Mouse (Mus musculus) neural tube, embryonic 13.5 days (tissue): ENCODE data around the gene Btbd2. TPM values are rescaled to one million over a fixed set of nuclear protein-coding genes. Genes with fewer than 3 reads are reported as not detected.
A peak's percentile ranks its signal among the peaks of the same experiment; 100 is the strongest.

Source experiments
- ATAC-seq: fragments of 200-750 bp; cut with Nextera tagmentation; 2 replicates; pipeline ENCODE4 v1.8.0; 2017; ENCODE audit warnings: low read depth, mild to moderate bottlenecking, moderate TSS enrichment, moderate library complexity
- H3K27ac ChIP-seq: fragments of 300-500 bp; sonication (generic); replicated peaks from 2 replicates; pipeline ENCODE4 v1.5.1; 2015; ENCODE audit warnings: moderate library complexity, mild to moderate bottlenecking, inconsistent platforms
- H3K27me3 ChIP-seq: fragments of 300-500 bp; sonication (generic); 2 replicates; pipeline ENCODE4 v1.6.1; 2015; ENCODE audit warnings: mild to moderate bottlenecking, inconsistent platforms
- H3K36me3 ChIP-seq: fragments of 300-500 bp; sonication (generic); 2 replicates; pipeline ENCODE4 v1.6.1; 2015; ENCODE audit warnings: mild to moderate bottlenecking, inconsistent platforms
- H3K4me1 ChIP-seq: fragments of 300-500 bp; sonication (generic); replicated peaks from 2 replicates; pipeline ENCODE4 v1.6.1; 2015; ENCODE audit warnings: inconsistent platforms
- H3K4me2 ChIP-seq: fragments of 300-500 bp; sonication (generic); 2 replicates; pipeline ENCODE4 v1.6.1; 2015; ENCODE audit warnings: inconsistent platforms, mild to moderate bottlenecking, moderate library complexity
- H3K4me3 ChIP-seq: fragments of 300-500 bp; sonication (generic); 2 replicates; pipeline ENCODE4 v1.5.1; 2015; ENCODE audit warnings: mild to moderate bottlenecking, inconsistent platforms
- H3K9ac ChIP-seq: fragments of 300-500 bp; sonication (generic); 2 replicates; pipeline ENCODE4 v1.6.1; 2015; ENCODE audit warnings: moderate library complexity, mild to moderate bottlenecking, inconsistent platforms
- H3K9me3 ChIP-seq: fragments of 300-500 bp; sonication (generic); 2 replicates; pipeline ENCODE4 v1.6.1; 2016; ENCODE audit warnings: inconsistent platforms
- WGBS: fragments of 180-500 bp; shearing (Covaris S2); methylation state at CpG from one replicate; pipeline ENCODE4 v1.1.7; 2015; 5-methylcytosine and 5-hydroxymethylcytosine counted together
- polyA plus RNA-seq: library from polyadenylated mRNA; unstranded; fragments of >200 nt; fragmentation: Nextera tagmentation; extraction: Ambion mirVana; gene quantifications from 2 replicates; pipeline ENCODE4 v1.2.1, GENCODE M21; 2015

Btbd2 gene
- polyA plus RNA-seq, 1 experiment from 2014 or later, result 93.9 TPM

GRCm38 (mm10) chr10:80683647-80684046, 26.8 kb upstream of the Btbd2 start:
- WGBS, result 91% methylated on average over 1 of the region's 1 CpGs
- Histone ChIP-seq H3K4me1 (peaks cover 17% of the 10 kb centered on the region), H3K27ac (no peak overlapping the region), H3K4me3 (0 out of 2 replicates have a peak overlapping the region, but pooled peaks have one; percentile 1), H3K36me3 (peaks cover 54% of the 10 kb centered on the region), H3K4me2 (no peak overlapping the region), H3K27me3 (no peaks in the 10 kb centered on the region), H3K9me3 (no peaks in the 10 kb centered on the region), H3K9ac (no peak overlapping the region)
- no peak for ATAC-seq

GRCm38 (mm10) chr10:80682003-80682402, 25.1 kb upstream of the Btbd2 start:
- H3K4me3 ChIP-seq, result no peak overlapping the region
- no peaks in the 10 kb centered on the region for H3K9me3 ChIP-seq
- no peaks in the 10 kb centered on the region for H3K27me3 ChIP-seq
- no peak overlapping the region for H3K9ac ChIP-seq
- H3K36me3 ChIP-seq, result peaks cover 41% of the 10 kb centered on the region
- 95% methylated on average over 6 of the region's 6 CpGs for WGBS
- no peak for ATAC-seq
- no peak overlapping the region for H3K27ac ChIP-seq
- H3K4me1 ChIP-seq, result peaks cover 33% of the 10 kb centered on the region
- no peak overlapping the region for H3K4me2 ChIP-seq

DNA sequence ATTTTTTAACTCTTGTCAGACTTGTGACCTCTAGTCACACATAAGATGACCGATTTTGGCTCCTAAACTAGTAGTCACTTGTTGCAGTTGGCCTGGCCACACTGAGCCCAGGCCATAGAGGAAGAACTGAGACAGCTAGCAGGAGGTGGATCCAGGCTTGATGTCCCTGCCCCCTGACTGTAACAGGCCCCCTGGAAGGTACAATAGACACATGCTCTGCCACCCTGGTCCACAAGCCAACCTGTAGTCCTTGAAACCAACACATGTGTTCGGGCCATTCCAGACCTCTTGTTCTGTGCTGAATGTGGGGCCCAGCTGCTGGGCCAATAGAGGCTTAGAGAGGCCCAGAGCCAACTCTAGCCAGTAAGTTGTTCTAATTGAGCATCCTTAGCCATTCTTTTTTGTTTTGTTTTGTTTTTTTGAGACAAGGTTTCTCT, 23.4 kb upstream of the Btbd2 start:
- Histone ChIP-seq H3K9me3 (no peaks in the 10 kb centered on the region), H3K27me3 (no peaks in the 10 kb centered on the region), H3K4me2 (no peak overlapping the region), H3K9ac (no peak overlapping the region), H3K4me3 (no peak overlapping the region), H3K27ac (no peak overlapping the region), H3K36me3 (peaks cover 24% of the 10 kb centered on the region), H3K4me1 (peaks cover 38% of the 10 kb centered on the region)
- 79% methylated on average over 2 of the region's 2 CpGs for WGBS
- no peak for ATAC-seq

- Histone ChIP-seq H3K4me3 (no peak overlapping the region), H3K27me3 (no peaks in the 10 kb centered on the region), H3K9ac (peak overlapping the region; percentile 45; the same call in 1 of the 2 replicates), H3K4me2 (no peak overlapping the region), H3K36me3 (peaks cover 18% of the 10 kb centered on the region; the same call in 1 of the 2 replicates), H3K27ac (no peak overlapping the region), H3K9me3 (no peaks in the 10 kb centered on the region), H3K4me1 (peaks cover 44% of the 10 kb centered on the region)
- ATAC-seq, result no peak
- WGBS, result 65% methylated on average over 9 of the region's 9 CpGs
Observed at GRCm38 (mm10) chr10:80679556-80680259, 22.8 kb upstream of the Btbd2 start.

DNA sequence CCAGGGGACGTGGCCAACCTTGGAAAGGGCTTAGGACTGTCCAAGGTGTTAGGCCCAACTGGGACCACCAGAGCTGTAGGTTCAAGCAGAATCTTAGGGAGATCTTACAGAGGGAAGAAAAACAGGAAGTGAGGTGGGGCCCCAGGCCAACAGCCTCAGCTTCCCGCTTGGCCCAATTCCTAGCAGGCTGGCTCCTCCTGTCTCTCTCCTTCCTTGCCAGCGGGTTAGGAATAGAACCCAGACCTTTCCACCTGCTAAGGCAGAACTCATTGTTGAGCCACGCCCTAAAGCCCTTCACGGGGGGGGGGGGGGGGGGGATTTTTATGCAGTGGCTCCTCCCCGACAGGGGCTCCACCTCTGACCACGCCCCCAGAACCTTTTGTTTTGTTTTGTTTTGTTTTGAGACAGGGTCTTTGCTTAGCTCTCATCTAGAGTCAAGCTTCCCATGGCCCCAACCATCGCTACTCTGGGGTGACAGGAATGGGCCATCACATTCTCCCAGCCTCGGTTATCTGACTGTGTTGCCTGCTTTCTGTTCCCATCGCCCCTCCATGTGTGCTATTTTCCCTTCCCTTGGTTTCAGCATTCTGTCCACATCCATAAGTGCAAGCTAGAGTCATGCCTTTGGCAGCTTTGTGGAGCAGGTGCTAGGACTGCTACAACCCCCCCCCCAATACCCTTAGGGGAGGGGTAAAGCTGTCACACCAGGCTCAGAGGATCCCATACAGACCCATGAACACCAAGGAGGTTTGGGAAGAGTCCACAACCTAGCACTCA, 21.9 kb upstream of the Btbd2 start:
- Histone ChIP-seq H3K4me2 (peak overlapping the region; percentile 64; the same call in 1 of the 2 replicates), H3K9me3 (no peaks in the 10 kb centered on the region), H3K4me3 (0 out of 2 replicates have a peak overlapping the region, but pooled peaks have one; percentile 1), H3K4me1 (peaks cover 53% of the 10 kb centered on the region), H3K9ac (peak overlapping the region; percentile 84), H3K36me3 (peaks cover 9% of the 10 kb centered on the region; the same call in 1 of the 2 replicates), H3K27me3 (no peaks in the 10 kb centered on the region), H3K27ac (peak overlapping the region; percentile 97)
- WGBS, result 53% methylated on average over 9 of the region's 10 CpGs
- ATAC-seq, result no peak

- WGBS, result 22% methylated on average over 8 of the region's 8 CpGs
- 0 out of 2 replicates have a peak, but pooled peaks have one; percentile 1 for ATAC-seq
- Histone ChIP-seq H3K27me3 (no peaks in the 10 kb centered on the region), H3K9me3 (no peaks in the 10 kb centered on the region), H3K4me3 (peak within 1 kb of the TSS; percentile 99), H3K36me3 (0 out of 2 replicates have a peak, but pooled peaks cover 2% of the 10 kb centered on the region), H3K27ac (peak within 1 kb of the TSS; percentile 97), H3K4me2 (peak within 1 kb of the TSS; percentile 64), H3K4me1 (peaks cover 61% of the 10 kb centered on the region), H3K9ac (peak within 1 kb of the TSS; percentile 84)
Observed at GRCm38 (mm10) chr10:80677942-80678436, 21.1 kb upstream of the Btbd2 start, which contains the start of gene Mknk2. Gene Mknk2 (minus strand): TSS chr10:80678112.

- Histone ChIP-seq H3K9ac (peak overlapping the region; percentile 84), H3K4me1 (peaks cover 68% of the 10 kb centered on the region), H3K4me2 (peak overlapping the region; percentile 64), H3K27me3 (no peaks in the 10 kb centered on the region), H3K4me3 (peak overlapping the region; percentile 99), H3K9me3 (no peaks in the 10 kb centered on the region), H3K36me3 (peaks cover 5% of the 10 kb centered on the region; the same call in 1 of the 2 replicates), H3K27ac (peak overlapping the region; percentile 97)
- WGBS, result 43% methylated on average over 9 of the region's 9 CpGs
- peak; percentile 7 for ATAC-seq
Observed at GRCm38 (mm10) chr10:80677128-80677875, 20.4 kb upstream of the Btbd2 start.

DNA sequence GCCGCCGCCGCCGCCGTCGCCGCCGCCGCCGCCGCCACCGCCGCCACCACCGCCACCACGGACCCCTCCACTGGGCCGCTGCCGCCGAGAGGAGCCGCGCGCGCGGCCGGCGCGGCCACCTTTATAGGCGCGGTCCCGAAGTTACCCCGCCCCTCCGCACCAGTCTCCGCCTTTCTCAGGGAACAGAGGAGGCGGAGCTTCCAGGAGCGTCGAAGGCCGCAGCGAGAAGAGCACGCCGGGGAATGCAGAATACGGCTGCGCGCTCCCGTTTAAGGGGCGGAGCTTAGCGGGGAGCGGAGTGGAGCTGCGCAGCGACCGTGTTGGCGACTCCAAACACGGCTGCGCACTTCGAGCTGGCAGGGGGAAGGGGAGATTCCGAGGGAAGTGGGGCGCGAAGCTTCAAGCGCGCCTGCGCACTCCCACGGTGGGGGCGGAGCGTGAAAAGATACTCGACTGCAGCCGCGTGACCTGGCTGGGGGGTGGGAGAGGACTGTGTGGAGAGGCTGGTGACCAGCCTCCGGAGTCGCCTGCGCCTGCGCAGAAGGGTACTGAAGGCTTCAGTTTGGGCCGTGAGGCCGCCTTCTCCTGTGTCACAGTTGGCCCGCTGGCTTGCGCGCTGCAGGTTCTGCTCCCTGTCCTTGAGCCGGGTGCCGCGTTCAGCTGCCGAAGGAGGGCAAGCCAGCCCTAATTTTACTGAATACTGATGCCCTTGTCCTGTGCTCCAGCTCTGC, 19.5 kb upstream of the Btbd2 start:
- WGBS, result under 1% methylated on average over 63 of the region's 78 CpGs

DNA sequence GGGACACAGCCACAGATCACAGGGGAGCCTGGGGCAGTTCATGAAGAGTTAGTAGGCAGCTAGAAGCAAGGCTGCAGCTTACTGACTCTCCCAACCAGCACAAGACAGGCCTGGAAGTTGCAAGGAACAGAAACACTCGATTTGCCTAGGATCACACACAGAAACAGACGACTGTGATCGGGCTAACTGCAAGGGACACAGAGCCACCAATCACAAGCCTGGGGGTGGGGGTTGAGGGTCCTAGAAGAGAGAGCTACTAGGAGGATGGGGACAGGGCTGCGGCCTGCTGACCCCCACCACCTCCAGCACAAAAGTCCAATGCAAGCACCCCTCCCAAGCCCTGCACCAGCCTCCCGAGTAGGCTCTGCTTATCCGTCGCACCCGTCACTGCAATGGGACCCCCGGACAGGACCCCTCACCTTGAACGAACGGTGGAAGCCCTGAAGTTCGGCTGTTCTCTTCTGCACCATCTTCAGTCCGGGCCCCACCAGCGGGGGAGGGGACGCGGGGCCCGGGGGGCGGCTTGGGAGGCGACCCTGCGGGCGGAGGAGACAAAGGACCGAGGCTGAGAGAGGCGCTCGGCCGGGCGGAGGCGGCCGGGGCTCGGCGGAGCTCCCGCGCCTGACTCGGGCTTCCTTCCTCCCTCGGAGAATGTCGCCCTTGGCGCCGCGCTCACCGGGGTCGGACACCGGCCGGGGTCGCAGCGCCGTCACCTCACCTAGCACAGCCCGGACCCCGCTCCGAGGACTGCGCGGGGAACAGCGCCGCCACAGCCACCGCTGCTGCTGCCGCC, 18.7 kb upstream of the Btbd2 start:
- Histone ChIP-seq H3K9me3 (no peaks in the 10 kb centered on the region), H3K27me3 (no peaks in the 10 kb centered on the region), H3K4me1 (peaks cover 79% of the 10 kb centered on the region), H3K9ac (peak overlapping the region; percentile 98), H3K36me3 (peaks cover 22% of the 10 kb centered on the region), H3K4me2 (peak overlapping the region; percentile 86), H3K4me3 (peak overlapping the region; percentile 99), H3K27ac (peak overlapping the region; percentile 88)
- WGBS, result under 1% methylated on average over 42 of the region's 54 CpGs
- ATAC-seq, result peak; percentile 33

More for the DNA sequence above, 19.5 kb upstream of the Btbd2 start:
- Histone ChIP-seq H3K4me2 (peak overlapping the region; percentile 86), H3K9me3 (no peaks in the 10 kb centered on the region), H3K4me1 (peaks cover 77% of the 10 kb centered on the region), H3K36me3 (peaks cover 14% of the 10 kb centered on the region), H3K4me3 (peak overlapping the region; percentile 99), H3K9ac (peak overlapping the region; percentile 98), H3K27ac (peak overlapping the region; percentile 97), H3K27me3 (no peaks in the 10 kb centered on the region)
- peak; percentile 92 for ATAC-seq

GRCm38 (mm10) chr10:80674851-80675404, 18.1 kb upstream of the Btbd2 start:
- Histone ChIP-seq H3K9ac (peak overlapping the region; percentile 98), H3K9me3 (no peaks in the 10 kb centered on the region), H3K4me3 (peak overlapping the region; percentile 99), H3K27ac (peak overlapping the region; percentile 88), H3K36me3 (peaks cover 28% of the 10 kb centered on the region), H3K27me3 (no peaks in the 10 kb centered on the region), H3K4me2 (peak overlapping the region; percentile 86), H3K4me1 (peaks cover 81% of the 10 kb centered on the region)
- WGBS, result 25% methylated on average over 6 of the region's 6 CpGs
- ATAC-seq, result no peak
